Mouse (Mus musculus) mouse embryonic stem cell (cell line): Measurements from ENCODE around the gene Scn4a.

ENCODE experiments used
- in situ Hi-C, 2 experiments: fragments of 300-500 bp; cut with MboI; formaldehyde crosslinking; loops; 1 replicate in 1 of 2; 3 replicates in 1 of 2; pipeline ENCODE4 v1.14.3; 2019 to 2020; ENCODE audit warnings: low sequenced_read_pairs in 2 of 2, low pct_unique_long_range_greater_than_20kb in 1 of 2, mixed read lengths in 1 of 2; ENCODE audit not compliant: unreplicated experiment in 1 of 2

Scn4a gene

DNA sequence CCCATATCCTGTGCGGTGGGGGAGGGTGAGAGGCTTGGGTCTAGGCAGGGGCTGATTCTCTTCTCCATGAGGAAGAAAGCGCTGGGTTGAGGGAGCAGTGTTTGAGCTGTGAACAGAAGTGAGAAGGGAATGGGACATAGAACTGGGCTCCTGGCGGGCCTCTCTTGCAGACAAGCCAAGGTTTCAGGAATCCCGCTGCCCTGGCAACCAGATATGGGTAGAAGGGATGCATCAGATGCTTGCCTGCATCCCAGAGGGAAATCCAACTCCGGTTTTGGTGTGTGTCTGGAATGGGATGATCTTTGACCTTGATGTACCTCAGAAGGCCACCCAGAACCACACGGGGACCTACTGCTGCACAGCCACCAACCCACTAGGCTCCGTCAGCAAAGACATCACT, 66.9 kb downstream of the Scn4a start:
- in situ Hi-C loops, result no loop called here

DNA sequence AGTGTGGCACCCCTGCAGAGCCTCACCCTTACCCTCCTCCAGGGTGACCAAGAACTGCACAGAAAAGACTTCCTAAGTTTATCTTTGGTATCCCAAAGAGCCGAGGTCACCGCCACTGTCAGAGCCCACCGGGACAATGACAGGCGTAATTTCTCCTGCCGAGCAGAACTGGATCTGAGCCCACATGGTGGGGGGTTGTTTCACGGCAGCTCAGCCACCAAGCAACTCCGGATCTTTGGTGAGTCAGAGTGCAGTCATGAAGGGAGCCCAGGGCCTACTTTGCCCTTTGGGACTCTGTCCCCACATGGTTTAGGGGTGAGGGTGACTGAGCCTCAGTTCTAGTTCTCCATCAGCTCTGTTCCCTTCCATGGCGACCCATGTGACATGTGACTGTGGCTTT, 69.0 kb downstream of the Scn4a start:
- in situ Hi-C loops, result no loop called here

DNA sequence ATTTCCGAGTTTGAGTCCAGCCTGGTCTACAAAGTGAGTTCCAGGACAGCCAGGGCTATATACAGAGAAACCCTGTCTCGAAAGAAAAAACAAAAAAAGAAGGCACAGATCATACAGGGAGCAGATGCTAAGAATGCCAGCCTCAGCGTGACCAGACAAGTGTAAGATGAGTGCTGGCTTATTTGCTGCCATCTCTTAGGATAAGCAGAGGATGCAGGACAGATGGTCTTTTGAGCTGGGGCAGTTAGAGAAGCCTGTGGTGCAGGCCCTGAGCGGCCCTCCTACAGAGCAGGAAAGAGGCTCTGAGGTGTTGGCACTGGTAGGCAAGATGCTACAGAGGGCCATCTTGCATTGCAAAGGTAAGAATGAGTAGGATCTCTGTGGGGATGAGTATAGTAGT, 69.7 kb downstream of the Scn4a start:
- in situ Hi-C loops, result no loop called here

DNA sequence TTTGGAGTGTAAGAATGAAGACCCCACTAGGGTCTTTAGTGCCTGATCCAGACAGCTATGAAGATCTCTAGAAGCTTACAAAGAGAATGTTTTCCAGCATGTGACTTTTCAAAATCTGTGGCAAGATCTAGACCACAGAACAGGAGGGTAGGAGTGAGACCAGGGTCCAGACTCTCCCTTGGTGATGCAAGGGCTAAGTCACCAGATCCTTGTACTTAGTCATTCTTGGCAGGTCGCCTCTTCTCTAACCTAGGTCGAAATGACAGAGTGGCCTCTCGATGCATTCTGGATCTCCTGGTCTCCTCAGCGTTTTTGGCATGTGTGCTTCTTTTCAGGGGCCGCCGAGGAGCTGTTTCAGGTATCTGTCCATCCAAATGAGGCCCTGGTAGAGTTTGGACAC, 70.6 kb downstream of the Scn4a start:
- in situ Hi-C loops, result no loop called here

DNA sequence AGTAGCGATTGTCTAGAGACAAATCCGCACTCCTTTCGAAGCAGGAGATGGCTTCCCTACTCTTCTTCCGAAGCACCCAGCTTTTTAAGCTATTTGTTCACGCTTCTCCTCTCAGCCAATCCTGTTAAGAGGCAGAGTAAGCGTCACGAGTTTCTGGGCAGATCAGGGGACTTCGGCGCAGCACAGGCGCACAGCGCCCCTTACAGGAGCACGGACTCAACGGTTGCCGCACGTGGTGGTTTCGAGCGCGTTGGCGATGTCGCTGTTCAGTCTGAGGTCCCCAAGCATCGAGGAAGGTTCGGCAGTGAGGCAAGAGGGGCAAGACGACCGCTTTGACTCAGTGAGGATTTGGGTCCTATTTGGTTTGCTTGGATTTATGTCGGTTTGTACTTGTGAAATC, 76.6 kb downstream of the Scn4a start, which contains the start of gene Tcam1:
Tcam1 (plus strand) TSS at position 219 of the 400 bp plus-strand sequence.
- in situ Hi-C loops, result no loop called here

DNA sequence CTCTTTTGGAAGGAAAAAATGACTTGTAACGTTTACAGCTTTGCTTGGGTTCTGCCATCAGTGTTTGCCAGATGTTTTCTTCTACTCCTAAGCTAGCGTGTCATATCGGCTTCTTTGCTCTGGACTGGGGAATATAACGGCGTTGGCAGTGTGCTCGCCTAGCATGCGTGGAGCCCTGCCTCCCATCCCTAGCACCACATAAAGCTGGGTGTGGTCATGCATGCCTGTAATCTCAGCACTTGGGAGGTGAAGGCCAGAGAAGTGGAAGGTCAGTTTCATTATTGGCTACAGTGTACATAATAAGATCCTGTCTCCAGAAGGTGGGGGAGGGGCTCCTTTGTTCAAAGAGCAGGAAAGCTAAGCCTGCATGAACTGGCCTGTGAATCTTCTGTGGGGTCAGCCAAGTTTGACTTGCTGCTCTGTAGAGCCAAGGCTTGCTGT, 78.1 kb downstream of the Scn4a start:
- in situ Hi-C loops, result no loop called here

DNA sequence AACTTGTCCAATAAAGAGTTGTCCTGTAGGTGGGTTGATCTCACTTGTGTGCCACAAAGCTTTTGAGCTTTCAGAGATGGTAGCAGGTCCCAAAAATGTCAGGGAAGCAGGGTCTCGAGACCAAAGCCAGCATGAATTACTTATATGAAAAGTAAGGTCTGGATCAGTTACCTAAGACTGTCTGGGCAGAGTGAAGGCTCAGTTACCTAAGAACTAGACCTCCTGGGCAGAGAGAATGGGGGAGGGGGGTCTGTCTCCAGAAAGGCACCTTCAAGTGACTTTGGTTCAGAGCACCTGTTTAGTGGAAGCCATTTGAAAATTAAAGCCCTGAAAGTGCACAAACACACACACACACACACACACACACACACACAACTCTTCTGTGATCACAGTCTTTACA, 78.7 kb downstream of the Scn4a start:
- in situ Hi-C loops, result no loop called here

DNA sequence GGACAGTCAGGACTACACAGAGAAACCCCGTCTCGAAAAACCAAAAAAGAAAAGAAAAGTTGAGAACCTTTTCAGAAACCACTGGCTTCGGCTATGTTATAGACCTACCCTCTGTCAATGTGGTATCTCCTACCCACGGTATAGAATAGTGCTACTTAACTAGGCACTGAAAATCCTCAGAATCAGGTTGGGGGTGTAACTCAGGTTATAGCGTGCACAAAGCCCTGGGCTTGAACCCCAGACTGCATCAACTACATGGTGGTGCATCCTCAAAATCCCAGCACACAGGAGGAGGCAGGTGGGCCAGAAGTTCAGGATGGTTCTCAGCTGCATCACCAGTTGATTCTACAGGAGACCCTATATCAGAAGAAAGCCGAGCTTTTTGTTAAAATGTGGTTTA, 79.3 kb downstream of the Scn4a start:
- in situ Hi-C loops, result no loop called here

DNA sequence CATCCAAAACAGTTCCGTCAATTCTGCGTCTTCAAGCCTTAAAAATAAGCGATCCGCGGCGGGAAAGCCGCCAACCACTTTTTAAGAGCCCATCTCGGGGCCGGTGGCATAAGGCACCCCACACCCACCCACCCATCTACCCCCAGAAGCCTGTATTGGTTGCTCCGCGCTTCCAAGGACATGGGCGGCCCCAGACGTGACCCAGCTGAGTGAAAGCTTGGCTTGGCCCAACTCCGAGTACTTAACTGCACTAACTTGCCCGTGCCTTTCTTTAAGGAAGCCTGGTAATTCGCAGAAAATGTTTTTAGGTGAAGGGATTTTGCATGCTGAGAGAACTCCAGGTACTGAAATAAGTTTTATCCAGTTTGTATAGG, 79.8 kb downstream of the Scn4a start:
- in situ Hi-C loops, result no loop called here

DNA sequence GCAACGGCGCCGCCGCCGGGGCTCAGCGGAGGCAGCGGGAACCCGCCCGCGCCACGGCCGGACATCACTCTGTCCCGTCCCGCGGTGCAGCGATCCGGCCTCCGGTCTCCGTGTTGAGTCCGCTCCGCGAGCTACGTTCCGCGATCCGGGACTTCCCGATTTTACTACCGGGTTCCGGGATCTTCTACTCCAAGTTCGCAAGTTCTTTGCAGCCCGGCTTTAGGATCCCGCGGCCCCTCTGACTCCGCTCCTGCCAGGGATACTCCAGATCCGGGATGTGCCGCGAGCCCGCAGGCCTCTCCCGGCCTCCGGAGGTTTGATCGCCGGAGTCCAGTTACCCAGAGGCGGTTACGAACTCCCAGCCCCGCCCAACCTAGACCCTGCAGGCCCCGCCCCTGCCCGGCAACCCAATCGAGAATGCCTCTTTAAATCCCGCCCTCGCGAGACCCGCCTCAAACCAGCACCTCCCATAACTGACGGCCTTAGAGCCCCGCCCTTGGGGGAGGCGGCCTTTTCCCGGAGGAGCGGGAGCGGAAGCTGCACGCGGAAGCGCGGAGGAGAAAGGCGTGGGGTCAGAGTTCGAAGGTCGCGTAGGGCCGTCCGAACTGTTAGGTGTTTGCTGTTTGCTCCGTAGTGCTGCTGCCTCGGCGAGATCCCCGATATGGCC, 80.3 kb downstream of the Scn4a start, which contains the start of gene Smarcd2:
Smarcd2 (minus strand) TSS at position 329 of the 667 bp plus-strand sequence.
- in situ Hi-C loops, result no loop called here

DNA sequence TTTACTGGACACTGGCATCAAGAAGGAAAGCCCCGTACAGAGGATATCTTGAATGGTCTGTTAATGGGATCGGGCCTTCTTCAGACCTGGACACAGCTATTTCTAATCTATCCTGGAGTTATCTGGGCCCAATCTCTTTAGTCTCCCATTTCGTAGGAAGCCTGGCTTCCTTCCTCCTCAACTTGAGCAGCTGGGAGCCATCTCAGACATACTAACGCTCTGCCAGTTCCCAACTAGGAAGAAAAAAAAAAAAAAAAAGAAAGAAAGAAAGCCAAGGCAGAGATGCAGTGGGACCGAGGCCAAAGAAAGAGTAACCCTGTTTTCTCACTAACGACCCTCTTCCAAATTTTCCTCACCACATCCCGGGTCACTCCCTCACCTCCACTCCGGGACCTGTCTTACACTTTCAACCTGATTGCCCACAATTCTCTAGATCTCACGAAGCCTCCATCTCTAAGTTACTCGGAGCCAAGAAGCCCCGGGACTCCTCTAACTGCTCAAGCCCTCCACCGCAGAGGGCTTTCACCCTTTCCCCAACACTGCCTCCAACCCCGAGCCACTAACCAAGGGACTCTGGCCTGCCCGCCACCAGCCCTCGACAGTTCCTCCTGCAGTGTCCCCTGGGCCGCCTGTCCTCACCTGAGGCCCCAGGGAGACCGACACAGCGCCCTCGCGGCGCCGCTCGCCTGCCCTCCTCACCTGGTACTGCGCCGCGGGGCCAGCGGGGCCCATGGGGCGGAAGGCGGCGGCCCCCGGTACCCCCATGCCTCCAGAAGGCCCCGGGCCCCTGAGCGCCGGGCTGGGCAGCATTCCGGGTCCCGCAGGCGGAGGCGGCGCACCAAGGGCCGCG, 81.1 kb downstream of the Scn4a start:
- in situ Hi-C loops, result no loop called here

DNA sequence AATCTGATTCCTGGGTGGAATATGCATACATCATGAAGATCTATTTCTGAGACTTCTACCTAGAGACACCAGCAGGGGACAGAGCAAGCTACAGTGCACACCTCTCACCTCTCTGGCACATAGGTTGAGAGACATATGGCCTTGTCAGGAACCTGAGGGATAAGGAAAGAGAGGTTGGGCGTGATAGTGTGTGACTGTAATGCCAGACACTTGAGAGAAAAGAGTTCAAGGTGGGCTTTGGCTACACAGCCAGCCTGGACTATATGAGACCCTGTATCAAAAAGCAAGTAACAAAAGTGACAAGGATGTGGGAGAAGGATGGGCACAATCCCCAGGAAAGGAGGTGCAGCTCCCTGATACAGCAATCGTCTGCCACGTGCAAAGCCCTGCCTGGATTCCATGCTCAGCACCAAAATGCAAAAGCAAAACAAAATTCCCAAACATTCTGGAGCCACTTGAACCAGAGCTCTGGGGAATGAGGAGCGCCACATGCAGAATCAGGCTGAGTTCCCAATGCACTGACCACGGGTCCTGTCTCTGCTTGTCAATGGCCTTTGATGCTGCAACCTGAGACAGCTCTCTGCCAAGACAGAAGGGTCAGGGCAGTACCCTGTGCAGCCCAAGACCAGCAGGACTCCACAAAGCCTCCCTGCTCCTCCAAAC, 81.8 kb downstream of the Scn4a start:
- in situ Hi-C loops, result no loop called here

DNA sequence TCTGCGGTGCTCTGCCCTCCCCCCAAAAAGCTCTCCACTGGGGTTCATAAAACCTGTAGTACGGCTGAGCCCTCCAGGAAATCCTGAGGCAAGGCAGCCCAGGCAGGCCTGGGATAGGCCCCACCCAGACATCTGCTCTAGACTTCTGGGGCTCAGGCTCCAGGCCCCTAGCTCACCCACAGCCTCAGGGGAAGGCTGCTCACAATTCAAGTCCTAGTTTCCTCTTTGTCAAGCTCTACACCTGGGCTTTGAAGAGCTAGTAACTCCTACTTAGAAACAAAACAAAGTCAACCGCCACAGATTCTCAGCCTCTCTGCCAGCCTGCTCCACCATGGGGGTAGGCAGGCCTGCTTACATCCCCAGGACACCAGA, 84.0 kb downstream of the Scn4a start:
- in situ Hi-C loops, result no loop called here
